Mouse (Mus musculus): ENCODE data around the gene Gm21954. TPM values are rescaled to one million over a fixed set of nuclear protein-coding genes. Genes with fewer than 3 reads are reported as not detected.

The Gm21954 gene
- polyA plus RNA-seq, 1 experiment from 2014 or later = not detected

- no peak for ATAC-seq (ENCODE audit: insufficient number of reproducible peaks, insufficient read depth, low FRiP score, low TSS enrichment, low read depth)
- WGBS = 86% methylated on average over 8 of the region's 8 CpGs
- H3K4me2 ChIP-seq = no peak overlapping the region
Observed at GRCm38 (mm10) chr3:55443271-55443670, 28.7 kb downstream of the Gm21954 start.

GRCm38 (mm10) chr3:55442012-55442645, 29.9 kb downstream of the Gm21954 start:
- no peaks in the 10 kb centered on the region for H3K36me3 ChIP-seq
- no peak overlapping the region for H3K27ac ChIP-seq
- H3K9ac ChIP-seq (replicated peaks) = no peak overlapping the region
- 75% methylated on average over 11 of the region's 11 CpGs for WGBS
- H3K9me3 ChIP-seq = no peaks in the 10 kb centered on the region
- no peaks in the 10 kb centered on the region for H3K27me3 ChIP-seq
- peaks cover 11% of the 10 kb centered on the region; the same call in 1 of the 2 replicates for H3K4me1 ChIP-seq (replicated peaks)
- H3K4me2 ChIP-seq = no peak overlapping the region
- no peak for ATAC-seq (ENCODE audit: insufficient number of reproducible peaks, insufficient read depth, low FRiP score, low TSS enrichment, low read depth)
- H3K4me3 ChIP-seq (replicated peaks) = no peak overlapping the region

More at GRCm38 (mm10) chr3:55443271-55443670, 28.7 kb downstream of the Gm21954 start:
- Histone ChIP-seq H3K4me3 (replicated peaks) (no peak overlapping the region), H3K27ac (no peak overlapping the region), H3K27me3 (no peaks in the 10 kb centered on the region), H3K36me3 (no peaks in the 10 kb centered on the region), H3K9me3 (no peaks in the 10 kb centered on the region), H3K4me1 (replicated peaks) (peaks cover 16% of the 10 kb centered on the region), H3K9ac (replicated peaks) (no peak overlapping the region)

GRCm38 (mm10) chr3:55440342-55440741, 31.7 kb downstream of the Gm21954 start:
- no peaks in the 10 kb centered on the region for H3K27me3 ChIP-seq
- no peak overlapping the region for H3K4me2 ChIP-seq
- peaks cover 21% of the 10 kb centered on the region for H3K4me1 ChIP-seq (replicated peaks)
- no peak overlapping the region for H3K9ac ChIP-seq (replicated peaks)
- 53% methylated on average over 8 of the region's 8 CpGs for WGBS
- ATAC-seq (ENCODE audit: insufficient number of reproducible peaks, insufficient read depth, low FRiP score, low TSS enrichment, low read depth) = no peak
- H3K4me3 ChIP-seq (replicated peaks) = no peak overlapping the region
- H3K9me3 ChIP-seq = no peaks in the 10 kb centered on the region
- H3K36me3 ChIP-seq = no peaks in the 10 kb centered on the region
- H3K27ac ChIP-seq = 0 out of 2 replicates have a peak overlapping the region, but pooled peaks have one; percentile 8

GRCm38 (mm10) chr3:55438824-55439446, 33.1 kb downstream of the Gm21954 start:
- Histone ChIP-seq H3K4me1 (replicated peaks) (peaks cover 28% of the 10 kb centered on the region), H3K27ac (no peak overlapping the region), H3K27me3 (no peaks in the 10 kb centered on the region), H3K9ac (replicated peaks) (no peak overlapping the region), H3K36me3 (no peaks in the 10 kb centered on the region), H3K9me3 (no peaks in the 10 kb centered on the region), H3K4me3 (replicated peaks) (no peak overlapping the region), H3K4me2 (no peak overlapping the region)
- WGBS = 74% methylated on average over 7 of the region's 7 CpGs
- ATAC-seq (ENCODE audit: insufficient number of reproducible peaks, insufficient read depth, low FRiP score, low TSS enrichment, low read depth) = no peak

- ATAC-seq (ENCODE audit: insufficient number of reproducible peaks, insufficient read depth, low FRiP score, low TSS enrichment, low read depth) = no peak
- Histone ChIP-seq H3K9me3 (no peaks in the 10 kb centered on the region), H3K27ac (no peak overlapping the region), H3K4me3 (replicated peaks) (no peak overlapping the region), H3K36me3 (no peaks in the 10 kb centered on the region), H3K4me1 (replicated peaks) (peaks cover 22% of the 10 kb centered on the region), H3K4me2 (no peak overlapping the region), H3K27me3 (no peaks in the 10 kb centered on the region), H3K9ac (replicated peaks) (no peak overlapping the region)
- 9% methylated on average over 1 of the region's 1 CpGs for WGBS
Observed at GRCm38 (mm10) chr3:55434276-55434675, 37.7 kb downstream of the Gm21954 start.

- 93% methylated on average over 3 of the region's 3 CpGs for WGBS
- H3K4me2 ChIP-seq = no peak overlapping the region
- no peak overlapping the region for H3K9ac ChIP-seq (replicated peaks)
- peaks cover 12% of the 10 kb centered on the region for H3K4me1 ChIP-seq (replicated peaks)
- no peak overlapping the region for H3K4me3 ChIP-seq (replicated peaks)
- H3K36me3 ChIP-seq = no peaks in the 10 kb centered on the region
- no peaks in the 10 kb centered on the region for H3K9me3 ChIP-seq
- no peaks in the 10 kb centered on the region for H3K27me3 ChIP-seq
- H3K27ac ChIP-seq = no peak overlapping the region
- no peak for ATAC-seq (ENCODE audit: insufficient number of reproducible peaks, insufficient read depth, low FRiP score, low TSS enrichment, low read depth)
Observed at GRCm38 (mm10) chr3:55431223-55431622, 40.8 kb downstream of the Gm21954 start.

GRCm38 (mm10) chr3:55430022-55430549, 41.9 kb downstream of the Gm21954 start:
- H3K9me3 ChIP-seq = no peaks in the 10 kb centered on the region
- H3K27ac ChIP-seq = no peak overlapping the region
- no peaks in the 10 kb centered on the region for H3K36me3 ChIP-seq
- H3K27me3 ChIP-seq = no peaks in the 10 kb centered on the region
- ATAC-seq (ENCODE audit: insufficient number of reproducible peaks, insufficient read depth, low FRiP score, low TSS enrichment, low read depth) = no peak
- 91% methylated on average over 2 of the region's 2 CpGs for WGBS
- H3K9ac ChIP-seq (replicated peaks) = no peak overlapping the region
- no peak overlapping the region for H3K4me3 ChIP-seq (replicated peaks)
- no peak overlapping the region for H3K4me2 ChIP-seq
- peaks cover 13% of the 10 kb centered on the region; the same call in 1 of the 2 replicates for H3K4me1 ChIP-seq (replicated peaks)

- Histone ChIP-seq H3K4me3 (replicated peaks) (no peak overlapping the region), H3K36me3 (no peaks in the 10 kb centered on the region), H3K4me1 (replicated peaks) (peaks cover 33% of the 10 kb centered on the region), H3K27me3 (no peaks in the 10 kb centered on the region), H3K4me2 (peak overlapping the region; percentile 35), H3K9ac (replicated peaks) (no peak overlapping the region), H3K27ac (no peak overlapping the region), H3K9me3 (no peaks in the 10 kb centered on the region)
- ATAC-seq (ENCODE audit: insufficient number of reproducible peaks, insufficient read depth, low FRiP score, low TSS enrichment, low read depth) = 0 out of 2 replicates have a peak, but pooled peaks have one; percentile 15
- WGBS = 30% methylated on average over 11 of the region's 11 CpGs
Observed at GRCm38 (mm10) chr3:55423640-55424397, 48.2 kb downstream of the Gm21954 start.

GRCm38 (mm10) chr3:55420436-55421083, 51.5 kb downstream of the Gm21954 start:
- no peaks in the 10 kb centered on the region for H3K36me3 ChIP-seq
- no peaks in the 10 kb centered on the region for H3K27me3 ChIP-seq
- no peaks in the 10 kb centered on the region for H3K9me3 ChIP-seq
- peaks cover 40% of the 10 kb centered on the region for H3K4me1 ChIP-seq (replicated peaks)
- 0 out of 2 replicates have a peak overlapping the region, but pooled peaks have one; percentile 56 for H3K27ac ChIP-seq
- no peak overlapping the region for H3K4me3 ChIP-seq (replicated peaks)
- H3K4me2 ChIP-seq = no peak overlapping the region
- H3K9ac ChIP-seq (replicated peaks) = no peak overlapping the region
- 21% methylated on average over 8 of the region's 8 CpGs for WGBS
- ATAC-seq (ENCODE audit: insufficient number of reproducible peaks, insufficient read depth, low FRiP score, low TSS enrichment, low read depth) = no peak

GRCm38 (mm10) chr3:55419334-55419733, 52.7 kb downstream of the Gm21954 start:
- 15% methylated on average over 3 of the region's 3 CpGs for WGBS
- no peak overlapping the region for H3K4me3 ChIP-seq (replicated peaks)
- H3K27me3 ChIP-seq = no peaks in the 10 kb centered on the region
- H3K9ac ChIP-seq (replicated peaks) = no peak overlapping the region
- no peaks in the 10 kb centered on the region for H3K9me3 ChIP-seq
- H3K27ac ChIP-seq = peak overlapping the region; percentile 71
- H3K4me2 ChIP-seq = no peak overlapping the region
- peaks cover 46% of the 10 kb centered on the region for H3K4me1 ChIP-seq (replicated peaks)
- ATAC-seq (ENCODE audit: insufficient number of reproducible peaks, insufficient read depth, low FRiP score, low TSS enrichment, low read depth) = no peak
- H3K36me3 ChIP-seq = no peaks in the 10 kb centered on the region

GRCm38 (mm10) chr3:55418845-55419244, 53.2 kb downstream of the Gm21954 start:
- ATAC-seq (ENCODE audit: insufficient number of reproducible peaks, insufficient read depth, low FRiP score, low TSS enrichment, low read depth) = no peak
- no peaks in the 10 kb centered on the region for H3K27me3 ChIP-seq
- no peaks in the 10 kb centered on the region for H3K9me3 ChIP-seq
- peak overlapping the region; percentile 71 for H3K27ac ChIP-seq
- H3K4me3 ChIP-seq (replicated peaks) = no peak overlapping the region
- H3K9ac ChIP-seq (replicated peaks) = no peak overlapping the region
- H3K36me3 ChIP-seq = no peaks in the 10 kb centered on the region
- no peak overlapping the region for H3K4me2 ChIP-seq
- H3K4me1 ChIP-seq (replicated peaks) = peaks cover 41% of the 10 kb centered on the region
- WGBS = 76% methylated on average over 6 of the region's 6 CpGs
